Mouse (Mus musculus) MEL (cell line): ENCODE measurements around the gene Acad10. TPM values are rescaled to one million over a fixed set of nuclear protein-coding genes. Genes with fewer than 3 reads are reported as not detected.

Experiments
- DNase-seq: peaks from one replicate; pipeline ENCODE4 v3.0.0; 2011; ENCODE audit warnings: low read depth, low spot score
- H3K27ac ChIP-seq: 2 replicates; pipeline ENCODE4 v1.5.1; 2012; ENCODE audit warnings: low read depth, mild to moderate bottlenecking, control low read depth, low read length, moderate library complexity; ENCODE audit not compliant: control insufficient read depth
- H3K27me3 ChIP-seq, 2 experiments: fragments of 150-350 bp in 1 of 2; sonication (generic) in 1 of 2; 2 replicates each; pipeline ENCODE4 v1.6.1; 2012; ENCODE audit warnings: low read length in 2 of 2, mild to moderate bottlenecking in 2 of 2, improper control_type of control experiment in 1 of 2, moderate library complexity in 1 of 2; ENCODE audit not compliant: insufficient read depth in 2 of 2, control insufficient read depth in 1 of 2
- H3K36me3 ChIP-seq, 2 experiments: 2 replicates each; pipeline ENCODE4 v1.6.1; 2012 to 2014; ENCODE audit warnings: low read length in 2 of 2, improper control_type of control experiment in 1 of 2, inconsistent platforms in 1 of 2, mild to moderate bottlenecking in 1 of 2; ENCODE audit not compliant: insufficient read depth in 2 of 2, control insufficient read depth in 1 of 2
- H3K4me1 ChIP-seq, 2 experiments: fragments of 150-350 bp in 1 of 2; sonication (generic) in 1 of 2; 2 replicates each; pipeline ENCODE4 v1.6.1; 2012; ENCODE audit warnings: low read length in 2 of 2, improper control_type of control experiment in 1 of 2, mild to moderate bottlenecking in 1 of 2; ENCODE audit not compliant: insufficient read depth in 2 of 2, control insufficient read depth in 1 of 2
- H3K4me3 ChIP-seq, 2 experiments: fragments of 150-350 bp in 1 of 2; sonication (generic) in 1 of 2; 2 replicates each; pipeline ENCODE4 v1.5.1; 2012; ENCODE audit warnings: low read depth in 2 of 2, low read length in 2 of 2, mild to moderate bottlenecking in 2 of 2, moderate library complexity in 2 of 2, control low read depth in 1 of 2, improper control_type of control experiment in 1 of 2; ENCODE audit not compliant: control insufficient read depth in 1 of 2, insufficient read depth in 1 of 2
- H3K79me2 ChIP-seq: 2 replicates; pipeline ENCODE4 v1.6.1; 2012; ENCODE audit warnings: mild to moderate bottlenecking, low read length, moderate library complexity; ENCODE audit not compliant: control insufficient read depth, poor library complexity, insufficient read depth
- H3K9ac ChIP-seq: 2 replicates; pipeline ENCODE4 v1.6.1; 2012; ENCODE audit warnings: low read depth, mild to moderate bottlenecking, control low read depth, low read length, moderate library complexity; ENCODE audit not compliant: control insufficient read depth, poor library complexity, severe bottlenecking
- H3K9me3 ChIP-seq: fragments of 150-350 bp; sonication (generic); replicated peaks from 2 replicates; pipeline ENCODE4 v1.6.1; 2012; ENCODE audit warnings: mild to moderate bottlenecking, low read length, improper control_type of control experiment, moderate library complexity; ENCODE audit not compliant: insufficient read depth
- CHD2 ChIP-seq: IDR thresholded peaks from 2 replicates; pipeline ENCODE4 v1.6.1; 2011; ENCODE audit warnings: low read length, improper control_type of control experiment
- ELF1 ChIP-seq: IDR thresholded peaks from 2 replicates; pipeline ENCODE4 v1.6.1; 2014; ENCODE audit warnings: low read depth, mild to moderate bottlenecking, inconsistent platforms, low read length, improper control_type of control experiment, moderate library complexity
- ETS1 ChIP-seq: IDR thresholded peaks from 2 replicates; pipeline ENCODE4 v1.6.1; 2012; ENCODE audit warnings: low read depth, mild to moderate bottlenecking, inconsistent platforms, low read length, improper control_type of control experiment, moderate library complexity
- GABPA ChIP-seq: IDR thresholded peaks from 2 replicates; pipeline ENCODE4 v1.6.1; 2012; ENCODE audit warnings: low read depth, mild to moderate bottlenecking, inconsistent platforms, low read length, improper control_type of control experiment, moderate library complexity
- GATA1 ChIP-seq: IDR thresholded peaks from 2 replicates; pipeline ENCODE4 v1.6.1; 2011; ENCODE audit warnings: low read depth, low read length, improper control_type of control experiment
- HCFC1 ChIP-seq: IDR thresholded peaks from 2 replicates; pipeline ENCODE4 v1.6.1; 2012; ENCODE audit warnings: low read depth, mild to moderate bottlenecking, inconsistent platforms, low read length, improper control_type of control experiment, moderate library complexity
- JUND ChIP-seq: IDR thresholded peaks from 2 replicates; pipeline ENCODE4 v1.6.1; 2011; ENCODE audit warnings: low read depth, mild to moderate bottlenecking, improper control_type of control experiment, low read length
- KAT2A ChIP-seq: conservative IDR thresholded peaks from 2 replicates; pipeline ENCODE4 v1.6.1; 2012; ENCODE audit warnings: low read depth, low read length, improper control_type of control experiment, inconsistent platforms
- MAX ChIP-seq: IDR thresholded peaks from 2 replicates; pipeline ENCODE4 v1.6.1; 2011; ENCODE audit warnings: low read length, improper control_type of control experiment
- MAZ ChIP-seq: IDR thresholded peaks from 2 replicates; pipeline ENCODE4 v1.6.1; 2012; ENCODE audit warnings: low read depth, mild to moderate bottlenecking, inconsistent platforms, low read length, improper control_type of control experiment
- MEF2A ChIP-seq: IDR thresholded peaks from 2 replicates; pipeline ENCODE4 v1.6.1; 2014; ENCODE audit warnings: low read depth, mild to moderate bottlenecking, inconsistent platforms, low read length, improper control_type of control experiment; ENCODE audit not compliant: poor library complexity, insufficient replicate concordance, severe bottlenecking; ENCODE audit errors: extremely low read depth
- MXI1 ChIP-seq: IDR thresholded peaks from 2 replicates; pipeline ENCODE4 v1.6.1; 2011; ENCODE audit warnings: mild to moderate bottlenecking, low read depth, low read length, improper control_type of control experiment
- MYC ChIP-seq: IDR thresholded peaks from 2 replicates; pipeline ENCODE4 v1.6.1; 2011; ENCODE audit warnings: low read depth, mild to moderate bottlenecking, low read length, improper control_type of control experiment, moderate library complexity
- NELFE ChIP-seq: IDR thresholded peaks from 2 replicates; pipeline ENCODE4 v1.6.1; 2011; ENCODE audit warnings: low read depth, low read length, improper control_type of control experiment
- NRF1 ChIP-seq: IDR thresholded peaks from 2 replicates; pipeline ENCODE4 v1.6.1; 2014; ENCODE audit warnings: low read depth, mild to moderate bottlenecking, inconsistent platforms, low read length, improper control_type of control experiment, moderate library complexity; ENCODE audit not compliant: poor library complexity, insufficient read depth, severe bottlenecking
- POLR2A ChIP-seq, 2 experiments: IDR thresholded peaks; 2 replicates each; pipeline ENCODE4 v1.6.1; 2011 to 2012; ENCODE audit warnings: low read length in 2 of 2, mild to moderate bottlenecking in 2 of 2, control low read depth in 1 of 2, improper control_type of control experiment in 1 of 2, low read depth in 1 of 2, moderate library complexity in 1 of 2; ENCODE audit not compliant: control insufficient read depth in 1 of 2, insufficient read depth in 1 of 2, poor library complexity in 1 of 2
- POLR2AphosphoS2 ChIP-seq: IDR thresholded peaks from 2 replicates; pipeline ENCODE4 v1.6.1; 2011; ENCODE audit warnings: low read length, improper control_type of control experiment
- RAD21 ChIP-seq: IDR thresholded peaks from 2 replicates; pipeline ENCODE4 v1.6.1; 2011; ENCODE audit warnings: mild to moderate bottlenecking, low read depth, low read length, improper control_type of control experiment
- SIN3A ChIP-seq: IDR thresholded peaks from 2 replicates; pipeline ENCODE4 v1.6.1; 2012; ENCODE audit warnings: low read length, improper control_type of control experiment, inconsistent platforms
- TAL1 ChIP-seq: IDR thresholded peaks from 2 replicates; pipeline ENCODE4 v1.6.1; 2012; ENCODE audit warnings: mild to moderate bottlenecking, inconsistent platforms, low read length, moderate library complexity, mixed read lengths
- TBP ChIP-seq: IDR thresholded peaks from 2 replicates; pipeline ENCODE4 v1.8.0; 2011; ENCODE audit warnings: low read depth, low read length, improper control_type of control experiment
- TCF12 ChIP-seq: IDR thresholded peaks from 2 replicates; pipeline ENCODE4 v1.6.1; 2014; ENCODE audit warnings: low read depth, mild to moderate bottlenecking, inconsistent platforms, low read length, improper control_type of control experiment, moderate library complexity
- USF1 ChIP-seq: IDR thresholded peaks from 2 replicates; pipeline ENCODE4 v1.6.1; 2014; ENCODE audit warnings: low read depth, mild to moderate bottlenecking, inconsistent platforms, low read length, improper control_type of control experiment, moderate library complexity
- ZC3H11A ChIP-seq: IDR thresholded peaks from 2 replicates; pipeline ENCODE4 v1.6.1; 2012; ENCODE audit warnings: low read depth, mild to moderate bottlenecking, inconsistent platforms, low read length, improper control_type of control experiment
- polyA plus RNA-seq, 2 experiments: library from polyadenylated mRNA; stranded (reverse) in 1 of 2; unstranded in 1 of 2; fragments of >175 nt in 1 of 2; fragments of >200 nt in 1 of 2; gene quantifications; 2 replicates each; pipeline versions ENCODE4 v1.2.1 to v1.2.4; 2012; ENCODE audit warnings: low replicate concordance in 2 of 2, low read depth in 1 of 2; ENCODE audit not compliant: insufficient read length in 2 of 2, insufficient read depth in 1 of 2, missing spikeins in 1 of 2
- total RNA-seq: library from RNA; depleted of rRNA; stranded (reverse); fragments of 300-350 nt; gene quantifications from 2 replicates; pipeline ENCODE4 v1.2.3, GENCODE M21; 2012; rRNA removed

The Acad10 gene
- 4.3 and 4.4 TPM in 2 replicates for total RNA-seq
- polyA plus RNA-seq = 1 to 10 TPM in 1 of 2 experiments, not detected in 1; 5.9 TPM

- Histone ChIP-seq H3K36me3 (peaks cover 5 to 13% of the 10 kb centered on the region in 2 experiments), H3K9me3 (no peaks in the 10 kb centered on the region), H3K4me1 (peaks cover 0 to 9% of the 10 kb centered on the region in 2 experiments; a peak in 2 of 4 replicates), H3K27ac (peak within 1 kb of the TSS; percentile 28)
- DNase-seq = peak; percentile 90
- TF ChIP-seq SIN3A = peak; percentile 55
- TF ChIP-seq MYC = no peak
- peak; percentile 69 for TF ChIP-seq POLR2AphosphoS2
- peak; percentile 95 for TF ChIP-seq NRF1
- TF ChIP-seq TCF12 = peak; percentile 79
- TF ChIP-seq GATA1 = no peak
- TF ChIP-seq TBP = peak; percentile 52; the same call in 1 of the 2 replicates
- TF ChIP-seq ELF1 = peak; percentile 94
- peak; percentile 66 to 93; a peak in 3 of 4 replicates for TF ChIP-seq POLR2A (IDR thresholded peaks at IDR 0.05; ENCODE audit: control insufficient read depth in 1 of 2, insufficient read depth in 1 of 2, low read depth in 1 of 2, low read length in 2 of 2, poor library complexity in 1 of 2)
- peak; percentile 71 for TF ChIP-seq MAX
- TF ChIP-seq RAD21 = no peak
- TF ChIP-seq USF1 = no peak
- TF ChIP-seq ETS1 = no peak
- TF ChIP-seq ZC3H11A = no peak
- TF ChIP-seq TAL1 = no peak
- TF ChIP-seq KAT2A = peak; percentile 58; the same call in 1 of the 2 replicates
- peak; percentile 84 for TF ChIP-seq HCFC1
- TF ChIP-seq MXI1 = peak; percentile 82
- TF ChIP-seq MEF2A = no peak
- TF ChIP-seq JUND = no peak
- TF ChIP-seq GABPA = no peak
- TF ChIP-seq NELFE = peak; percentile 90
- 0 out of 2 replicates have a peak, but pooled peaks have one; percentile 28 for TF ChIP-seq MAZ
- TF ChIP-seq CHD2 = no peak
- TF ChIP-seq, all 39 proteins: peak for 13
- H3K79me2 ChIP-seq = peaks cover 17% of the 10 kb centered on the region
- no peaks in the 10 kb centered on the region for H3K27me3 ChIP-seq
- H3K9ac ChIP-seq = peak within 1 kb of the TSS; percentile 88
- peak within 1 kb of the TSS; percentile 75 to 98 for H3K4me3 ChIP-seq
Observed at GRCm38 (mm10) chr5:121660059-121660896, at the start of gene Acad10, which contains the start of gene Brap. Gene Acad10, minus strand, starts transcription at chr5:121660514. Gene Brap, plus strand, starts transcription at chr5:121660563.
